Mouse (Mus musculus) heart, embryonic 10.5 days (tissue): ENCODE measurements around the gene Slc35e3. TPM values are rescaled to one million over a fixed set of nuclear protein-coding genes. Genes with fewer than 3 reads are reported as not detected.
"Not testable (repeated sequence)": the region's sequence is repeated elsewhere in the genome, so short reads cannot be mapped to it uniquely, and the experiment has no call there.

Experiments used
- DNase-seq: peaks from one replicate; pipeline ENCODE4 v3.0.0-alpha.2; 2017; ENCODE audit warnings: low spot score
- H3K27ac ChIP-seq: fragments of 300-500 bp; sonication (generic); 2 replicates; pipeline ENCODE4 v1.5.1; 2016; ENCODE audit warnings: mild to moderate bottlenecking
- H3K27me3 ChIP-seq: fragments of 300-500 bp; sonication (generic); 2 replicates; pipeline ENCODE4 v1.6.1; 2016; ENCODE audit warnings: mild to moderate bottlenecking; ENCODE audit not compliant: poor library complexity, insufficient read depth, severe bottlenecking
- H3K36me3 ChIP-seq: fragments of 300-500 bp; sonication (generic); 2 replicates; pipeline ENCODE4 v1.6.1; 2016; ENCODE audit warnings: mild to moderate bottlenecking, moderate library complexity
- H3K4me1 ChIP-seq: fragments of 300-500 bp; sonication (generic); 2 replicates; pipeline ENCODE4 v1.6.1; 2016; ENCODE audit warnings: mild to moderate bottlenecking
- H3K4me3 ChIP-seq: fragments of 300-500 bp; sonication (generic); 2 replicates; pipeline ENCODE4 v1.5.1; 2016; ENCODE audit warnings: mild to moderate bottlenecking, moderate library complexity
- H3K9me3 ChIP-seq: fragments of 300-500 bp; sonication (generic); 2 replicates; pipeline ENCODE4 v1.6.1; 2016; ENCODE audit warnings: mild to moderate bottlenecking, moderate library complexity
- WGBS: fragments of 180-500 bp; shearing (Covaris S2); methylation state at CpG from one replicate; pipeline ENCODE4 v1.1.7; 2016; 5-methylcytosine and 5-hydroxymethylcytosine counted together
- polyA plus RNA-seq: library from polyadenylated mRNA; unstranded; fragments of >200 nt; fragmentation: Nextera tagmentation; extraction: Ambion mirVana; gene quantifications from 2 replicates; pipeline ENCODE4 v1.2.1, GENCODE M21; 2016

Gene Slc35e3
- polyA plus RNA-seq, 1 experiment from 2014 or later: 14.9 TPM

- WGBS: 85% methylated on average over 4 of the region's 4 CpGs
- Histone ChIP-seq H3K27ac (no peak overlapping the region), H3K9me3 (no peaks in the 10 kb centered on the region), H3K27me3 (no peaks in the 10 kb centered on the region), H3K36me3 (peaks cover 40% of the 10 kb centered on the region), H3K4me1 (peaks cover 14% of the 10 kb centered on the region), H3K4me3 (no peak overlapping the region)
- no peak for DNase-seq
Measured at GRCm38 (mm10) chr10:117737075-117737474, 9.1 kb downstream of the Slc35e3 start.

GRCm38 (mm10) chr10:117736573-117736972 lies 9.6 kb downstream of the Slc35e3 start:
- Histone ChIP-seq H3K4me1 (peaks cover 15% of the 10 kb centered on the region), H3K36me3 (peaks cover 40% of the 10 kb centered on the region), H3K27ac (no peak overlapping the region), H3K9me3 (no peaks in the 10 kb centered on the region), H3K27me3 (no peaks in the 10 kb centered on the region), H3K4me3 (no peak overlapping the region)
- no peak for DNase-seq
- 81% methylated on average over 5 of the region's 5 CpGs for WGBS

- H3K4me3 ChIP-seq, DNase-seq, H3K27ac ChIP-seq, H3K27me3 ChIP-seq, H3K9me3 ChIP-seq: not testable (repeated sequence)
- WGBS: 80% methylated on average over 12 of the region's 12 CpGs
- peaks cover 18% of the 10 kb centered on the region for H3K4me1 ChIP-seq
- peaks cover 36% of the 10 kb centered on the region for H3K36me3 ChIP-seq
Measured at GRCm38 (mm10) chr10:117735396-117735795, 10.8 kb downstream of the Slc35e3 start.

GRCm38 (mm10) chr10:117734104-117734852 lies 11.9 kb downstream of the Slc35e3 start:
- not testable (repeated sequence) for H3K4me3 ChIP-seq, H3K27ac ChIP-seq, H3K9me3 ChIP-seq, H3K27me3 ChIP-seq, DNase-seq
- 58% methylated on average over 10 of the region's 10 CpGs for WGBS
- Histone ChIP-seq H3K36me3 (peaks cover 25% of the 10 kb centered on the region), H3K4me1 (peaks cover 18% of the 10 kb centered on the region)

GRCm38 (mm10) chr10:117733626-117734025 lies 12.5 kb downstream of the Slc35e3 start:
- H3K4me1 ChIP-seq: peaks cover 24% of the 10 kb centered on the region
- not testable (repeated sequence) for H3K4me3 ChIP-seq, H3K9me3 ChIP-seq, DNase-seq, H3K27me3 ChIP-seq, H3K27ac ChIP-seq
- H3K36me3 ChIP-seq: peaks cover 18% of the 10 kb centered on the region
- 33% methylated on average over 8 of the region's 8 CpGs for WGBS

DNA sequence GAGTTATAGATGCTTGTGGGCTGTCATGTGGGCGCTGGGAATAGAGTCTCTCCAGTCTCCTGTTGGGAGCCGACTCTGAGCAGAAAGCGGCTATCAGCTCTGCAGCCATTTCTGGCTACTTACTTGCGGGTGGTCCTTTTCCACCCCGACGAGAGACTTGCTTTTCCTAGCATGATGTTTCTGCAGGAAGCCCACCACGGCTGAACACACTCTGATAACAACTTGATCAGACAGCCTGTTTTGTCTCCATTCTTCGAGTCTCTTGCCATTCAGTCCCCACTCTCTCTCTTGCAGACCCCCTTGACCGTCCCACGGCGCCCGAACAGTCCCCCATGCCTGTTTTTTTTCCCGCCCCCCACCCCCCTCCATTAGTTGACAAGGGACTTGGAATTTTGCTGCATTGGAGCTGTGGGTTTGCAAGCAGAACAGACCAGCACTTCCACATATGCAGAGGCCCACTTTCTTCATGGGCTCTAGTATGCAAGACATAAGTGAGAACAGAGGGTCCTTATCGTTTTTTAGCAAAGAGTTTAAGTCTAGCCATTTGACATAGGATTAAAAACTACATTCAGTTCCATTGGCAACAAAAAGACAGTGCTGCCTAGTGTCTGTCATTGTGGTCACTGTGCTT lies 13.1 kb downstream of the Slc35e3 start:
- DNase-seq: no peak

DNA sequence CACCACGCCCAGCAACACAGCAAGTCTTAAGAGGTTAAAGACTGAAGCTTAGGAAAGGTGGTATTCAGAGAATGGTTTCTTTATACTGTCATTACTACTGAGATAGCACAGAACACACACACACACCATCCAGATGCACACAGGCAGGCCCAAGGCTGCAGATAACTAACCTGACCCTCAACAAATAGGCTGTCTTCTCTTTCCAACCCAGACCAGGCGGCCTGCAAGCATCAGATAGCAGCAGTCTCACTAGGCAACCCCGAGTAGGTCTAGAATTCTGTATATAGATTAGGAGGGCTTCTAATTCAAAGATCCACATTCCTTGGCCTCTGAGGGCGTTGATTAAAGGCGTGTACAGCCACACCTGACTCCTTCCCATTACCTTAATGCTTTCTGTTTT lies 14.0 kb downstream of the Slc35e3 start:
- DNase-seq: no peak
- H3K9me3 ChIP-seq: no peaks in the 10 kb centered on the region
- peaks cover 11% of the 10 kb centered on the region for H3K36me3 ChIP-seq
- H3K27me3 ChIP-seq: no peaks in the 10 kb centered on the region
- WGBS: 69% methylated on average over 5 of the region's 5 CpGs
- no peak overlapping the region for H3K27ac ChIP-seq
- peaks cover 24% of the 10 kb centered on the region for H3K4me1 ChIP-seq
- H3K4me3 ChIP-seq: no peak overlapping the region

More for the DNA sequence above, 13.1 kb downstream of the Slc35e3 start:
- Histone ChIP-seq H3K27ac (0 out of 2 replicates have a peak overlapping the region, but pooled peaks have one; percentile 7), H3K4me1 (peaks cover 24% of the 10 kb centered on the region), H3K27me3 (no peaks in the 10 kb centered on the region), H3K9me3 (no peaks in the 10 kb centered on the region), H3K36me3 (peaks cover 13% of the 10 kb centered on the region), H3K4me3 (no peak overlapping the region)
- WGBS: 42% methylated on average over 14 of the region's 14 CpGs

GRCm38 (mm10) chr10:117731244-117732101 lies 14.7 kb downstream of the Slc35e3 start:
- Histone ChIP-seq H3K36me3 (peaks cover 4% of the 10 kb centered on the region; the same call in 1 of the 2 replicates), H3K27ac (peak overlapping the region; percentile 42; the same call in 1 of the 2 replicates), H3K9me3 (no peaks in the 10 kb centered on the region), H3K4me3 (no peak overlapping the region), H3K4me1 (peaks cover 24% of the 10 kb centered on the region), H3K27me3 (no peaks in the 10 kb centered on the region)
- WGBS: 49% methylated on average over 15 of the region's 15 CpGs
- DNase-seq: no peak

DNA sequence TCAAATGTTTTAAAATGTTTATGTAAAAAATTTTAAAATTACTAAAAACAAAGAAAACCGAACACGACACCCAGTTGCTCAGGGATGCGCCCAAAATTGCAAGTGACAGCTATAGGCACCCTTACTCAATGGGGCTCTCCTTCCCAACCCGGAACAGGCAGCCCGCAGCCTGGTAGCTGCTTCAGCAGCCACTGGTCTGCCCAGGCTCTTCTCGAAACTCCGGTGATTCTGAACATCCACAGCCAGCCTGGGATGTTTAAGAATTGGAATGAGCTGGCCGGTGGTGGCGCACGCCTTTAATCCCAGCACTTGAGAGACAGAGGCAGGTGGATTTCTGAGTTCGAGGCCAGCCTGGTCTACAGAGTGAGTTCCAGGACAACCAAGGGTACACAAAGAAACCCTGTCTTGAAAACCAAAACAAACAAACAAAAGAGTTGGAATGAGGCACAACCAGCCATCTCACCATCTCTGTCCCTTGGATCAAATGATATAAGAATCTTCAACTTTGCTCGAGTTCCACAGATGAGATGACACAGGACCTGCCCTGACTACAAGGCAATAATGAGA lies 15.4 kb downstream of the Slc35e3 start:
- peaks cover 24% of the 10 kb centered on the region for H3K4me1 ChIP-seq
- no peak overlapping the region for H3K4me3 ChIP-seq
- no peaks in the 10 kb centered on the region for H3K9me3 ChIP-seq
- no peak for DNase-seq
- H3K36me3 ChIP-seq: no peaks in the 10 kb centered on the region
- no peak overlapping the region for H3K27ac ChIP-seq
- WGBS: 93% methylated on average over 12 of the region's 12 CpGs
- no peaks in the 10 kb centered on the region for H3K27me3 ChIP-seq

GRCm38 (mm10) chr10:117730140-117730539 lies 16.0 kb downstream of the Slc35e3 start:
- Histone ChIP-seq H3K4me3 (no peak overlapping the region), H3K27ac (no peak overlapping the region), H3K27me3 (no peaks in the 10 kb centered on the region), H3K9me3 (no peaks in the 10 kb centered on the region), H3K4me1 (peaks cover 24% of the 10 kb centered on the region), H3K36me3 (no peaks in the 10 kb centered on the region)
- no peak for DNase-seq
- WGBS: 94% methylated on average over 7 of the region's 7 CpGs

DNA sequence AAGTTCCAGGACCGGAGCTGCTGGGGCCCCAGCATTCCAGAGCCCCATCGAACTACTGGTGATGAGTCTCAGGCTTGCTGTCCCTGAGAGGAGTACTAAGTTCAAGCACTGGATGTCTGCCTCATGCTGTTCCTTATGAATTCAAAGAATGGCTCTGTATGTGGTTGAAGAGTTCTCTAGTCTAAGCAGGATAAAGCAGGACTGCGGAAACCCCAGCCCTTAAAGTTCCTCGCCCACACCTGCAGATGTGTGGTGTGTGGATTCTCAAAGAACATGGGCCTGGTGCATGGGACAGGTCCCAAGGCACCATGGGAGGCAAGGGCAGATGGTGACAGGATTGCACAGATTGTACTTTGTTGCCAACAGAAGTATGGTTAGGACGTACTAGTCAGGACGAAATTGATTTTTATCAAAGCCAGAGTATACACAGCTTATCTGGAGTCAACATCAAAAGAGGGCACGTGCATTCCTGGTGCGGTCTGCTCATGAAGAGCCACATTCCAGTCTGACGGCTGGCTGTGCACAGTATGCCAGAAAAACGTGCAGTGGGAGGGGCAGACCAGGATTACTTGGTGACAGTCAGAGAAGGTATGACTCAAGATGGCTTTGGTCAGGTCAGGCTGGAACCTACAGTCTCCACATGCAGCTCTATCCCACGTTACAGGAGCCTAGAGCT lies 16.9 kb downstream of the Slc35e3 start:
- Histone ChIP-seq H3K9me3 (no peaks in the 10 kb centered on the region), H3K4me3 (no peak overlapping the region), H3K4me1 (peaks cover 24% of the 10 kb centered on the region), H3K27me3 (no peaks in the 10 kb centered on the region), H3K27ac (no peak overlapping the region), H3K36me3 (no peaks in the 10 kb centered on the region)
- DNase-seq: no peak
- WGBS: 64% methylated on average over 11 of the region's 11 CpGs

- peaks cover 24% of the 10 kb centered on the region for H3K4me1 ChIP-seq
- 80% methylated on average over 5 of the region's 5 CpGs for WGBS
Measured at GRCm38 (mm10) chr10:117728574-117728973, 17.6 kb downstream of the Slc35e3 start.

More at GRCm38 (mm10) chr10:117728574-117728973, 17.6 kb downstream of the Slc35e3 start:
- Histone ChIP-seq H3K36me3 (no peaks in the 10 kb centered on the region), H3K27ac (no peak overlapping the region), H3K4me3 (no peak overlapping the region), H3K9me3 (no peaks in the 10 kb centered on the region), H3K27me3 (no peaks in the 10 kb centered on the region)
- no peak for DNase-seq
